Mouse (Mus musculus) stomach, embryonic 16.5 days (tissue): ENCODE measurements around the gene Vat1. TPM values are rescaled to one million over a fixed set of nuclear protein-coding genes. Genes with fewer than 3 reads are reported as not detected.
A peak's percentile ranks its signal among the peaks of the same experiment; 100 is the strongest.
"Not testable (repeated sequence)": the region's sequence is repeated elsewhere in the genome, so short reads cannot be mapped to it uniquely, and the experiment has no call there.

ENCODE experiments used
- ATAC-seq: fragments of 200-750 bp; cut with Nextera tagmentation; 2 replicates; pipeline ENCODE4 v1.8.0; 2017; ENCODE audit warnings: moderate number of reproducible peaks, moderate TSS enrichment; ENCODE audit not compliant: insufficient read depth, low FRiP score
- H3K27ac ChIP-seq: fragments of 300-500 bp; sonication (generic); 2 replicates; pipeline ENCODE4 v1.5.1; 2014; ENCODE audit warnings: low read length
- H3K27me3 ChIP-seq: fragments of 300-500 bp; sonication (generic); 2 replicates; pipeline ENCODE4 v1.6.1; 2014; ENCODE audit warnings: low read length, control low read depth, mixed read lengths; ENCODE audit not compliant: control insufficient read depth, insufficient read depth
- H3K36me3 ChIP-seq: fragments of 300-500 bp; sonication (generic); 2 replicates; pipeline ENCODE4 v1.6.1; 2014; ENCODE audit warnings: low read length; ENCODE audit not compliant: control insufficient read depth, insufficient read depth
- H3K4me1 ChIP-seq: fragments of 300-500 bp; sonication (generic); 2 replicates; pipeline ENCODE4 v1.6.1; 2014; ENCODE audit warnings: low read length, control low read depth, mixed read lengths; ENCODE audit not compliant: control insufficient read depth, insufficient read depth
- H3K4me2 ChIP-seq: fragments of 300-500 bp; sonication (generic); 2 replicates; pipeline ENCODE4 v1.6.1; 2014; ENCODE audit warnings: low read depth, low read length, mixed read lengths
- H3K4me3 ChIP-seq: fragments of 300-500 bp; sonication (generic); replicated peaks from 2 replicates; pipeline ENCODE4 v1.5.1; 2014; ENCODE audit warnings: mild to moderate bottlenecking, low read length
- H3K9ac ChIP-seq: fragments of 300-500 bp; sonication (generic); 2 replicates; pipeline ENCODE4 v1.6.1; 2014; ENCODE audit warnings: low read length
- H3K9me3 ChIP-seq: fragments of 300-500 bp; sonication (generic); replicated peaks from 2 replicates; pipeline ENCODE4 v1.6.1; 2016; ENCODE audit warnings: low read length, control low read depth; ENCODE audit not compliant: control insufficient read depth
- WGBS: fragments of 180-500 bp; shearing (Covaris S2); extraction: QIAGEN DNeasy Blood & Tissue Kit; methylation state at CpG from one replicate; pipeline ENCODE4 v1.1.7; 2014; 5-methylcytosine and 5-hydroxymethylcytosine counted together
- polyA plus RNA-seq: library from polyadenylated mRNA; unstranded; fragments of >200 nt; fragmentation: Nextera tagmentation; extraction: Ambion mirVana; gene quantifications from 2 replicates; pipeline ENCODE4 v1.2.1, GENCODE M21; 2015

The Vat1 gene
- polyA plus RNA-seq, 1 experiment from 2014 or later = 67.1 TPM

GRCm38 (mm10) chr11:101450394-101450793 lies 15.6 kb downstream of the Vat1 start:
- H3K9me3 ChIP-seq = no peaks in the 10 kb centered on the region
- H3K36me3 ChIP-seq = no peaks in the 10 kb centered on the region
- H3K27me3 ChIP-seq = no peaks in the 10 kb centered on the region
- no peak overlapping the region for H3K27ac ChIP-seq
- H3K4me1 ChIP-seq = peaks cover 14% of the 10 kb centered on the region; the same call in 1 of the 2 replicates
- no peak overlapping the region for H3K4me3 ChIP-seq
- WGBS = 85% methylated on average over 3 of the region's 3 CpGs
- no peak overlapping the region for H3K9ac ChIP-seq
- H3K4me2 ChIP-seq = no peak overlapping the region
- ATAC-seq = no peak

GRCm38 (mm10) chr11:101449596-101449995 lies 16.4 kb downstream of the Vat1 start:
- not testable (repeated sequence) for H3K27ac ChIP-seq, H3K4me2 ChIP-seq, H3K36me3 ChIP-seq, H3K9ac ChIP-seq, H3K4me3 ChIP-seq, H3K27me3 ChIP-seq, ATAC-seq, H3K9me3 ChIP-seq
- WGBS = 77% methylated on average over 4 of the region's 4 CpGs
- peaks cover 11% of the 10 kb centered on the region for H3K4me1 ChIP-seq

- peak overlapping the region; percentile 78; the same call in 1 of the 2 replicates for H3K27ac ChIP-seq
- H3K4me2 ChIP-seq = peak overlapping the region; percentile 57
- 68% methylated on average over 4 of the region's 4 CpGs for WGBS
- peaks cover 9% of the 10 kb centered on the region for H3K36me3 ChIP-seq
- no peaks in the 10 kb centered on the region for H3K9me3 ChIP-seq
- peaks cover 15% of the 10 kb centered on the region for H3K4me1 ChIP-seq
- no peaks in the 10 kb centered on the region for H3K27me3 ChIP-seq
- ATAC-seq = no peak
- H3K4me3 ChIP-seq = peak overlapping the region; percentile 54
- H3K9ac ChIP-seq = peak overlapping the region; percentile 68
These were observed 17.1 kb downstream of the Vat1 start for GRCm38 (mm10) chr11:101448899-101449298.

GRCm38 (mm10) chr11:101448274-101448746 lies 17.7 kb downstream of the Vat1 start, which contains the start of gene Ifi35:
Gene Ifi35 (plus strand): TSS chr11:101448407.
- Histone ChIP-seq H3K4me2 (peak within 1 kb of the TSS; percentile 57), H3K9me3 (no peaks in the 10 kb centered on the region), H3K36me3 (peaks cover 15% of the 10 kb centered on the region), H3K4me1 (peaks cover 21% of the 10 kb centered on the region), H3K4me3 (peak within 1 kb of the TSS; percentile 54), H3K9ac (peak within 1 kb of the TSS; percentile 68), H3K27ac (peak within 1 kb of the TSS; percentile 78), H3K27me3 (no peaks in the 10 kb centered on the region)
- WGBS = 11% methylated on average over 10 of the region's 10 CpGs
- peak; percentile 87 for ATAC-seq

GRCm38 (mm10) chr11:101447786-101448185 lies 18.2 kb downstream of the Vat1 start:
- 85% methylated on average over 5 of the region's 5 CpGs for WGBS
- H3K27me3 ChIP-seq = no peaks in the 10 kb centered on the region
- H3K4me2 ChIP-seq = no peak overlapping the region
- peaks cover 25% of the 10 kb centered on the region for H3K4me1 ChIP-seq
- 0 out of 2 replicates have a peak overlapping the region, but pooled peaks have one; percentile 54 for H3K4me3 ChIP-seq
- no peak for ATAC-seq
- H3K27ac ChIP-seq = peak overlapping the region; percentile 78; the same call in 1 of the 2 replicates
- no peaks in the 10 kb centered on the region for H3K9me3 ChIP-seq
- H3K9ac ChIP-seq = no peak overlapping the region; the same call in 1 of the 2 replicates
- H3K36me3 ChIP-seq = peaks cover 16% of the 10 kb centered on the region

- not testable (repeated sequence) for H3K27me3 ChIP-seq, H3K4me3 ChIP-seq, ATAC-seq, H3K9me3 ChIP-seq, H3K4me2 ChIP-seq, H3K9ac ChIP-seq, H3K27ac ChIP-seq
- Histone ChIP-seq H3K36me3 (peaks cover 16% of the 10 kb centered on the region), H3K4me1 (peaks cover 22% of the 10 kb centered on the region)
- WGBS = 89% methylated on average over 8 of the region's 8 CpGs
These were observed 19.2 kb downstream of the Vat1 start for GRCm38 (mm10) chr11:101446860-101447259.

- no peak overlapping the region for H3K27ac ChIP-seq
- no peak overlapping the region for H3K4me2 ChIP-seq
- H3K4me3 ChIP-seq = no peak overlapping the region
- no peak for ATAC-seq
- peaks cover 22% of the 10 kb centered on the region for H3K4me1 ChIP-seq
- H3K9ac ChIP-seq = no peak overlapping the region
- 78% methylated on average over 1 of the region's 1 CpGs for WGBS
- no peaks in the 10 kb centered on the region for H3K27me3 ChIP-seq
- no peaks in the 10 kb centered on the region for H3K9me3 ChIP-seq
- H3K36me3 ChIP-seq = peaks cover 16% of the 10 kb centered on the region
These were observed 19.7 kb downstream of the Vat1 start for GRCm38 (mm10) chr11:101446319-101446718.

GRCm38 (mm10) chr11:101442760-101443159 lies 23.3 kb downstream of the Vat1 start:
- H3K27me3 ChIP-seq = no peaks in the 10 kb centered on the region
- H3K4me1 ChIP-seq = peaks cover 19% of the 10 kb centered on the region
- peaks cover 16% of the 10 kb centered on the region for H3K36me3 ChIP-seq
- H3K4me2 ChIP-seq = peak overlapping the region; percentile 72
- H3K9ac ChIP-seq = peak overlapping the region; percentile 93
- H3K27ac ChIP-seq = peak overlapping the region; percentile 89
- H3K9me3 ChIP-seq = no peaks in the 10 kb centered on the region
- H3K4me3 ChIP-seq = peak overlapping the region; percentile 86
- WGBS = under 1% methylated on average over 14 of the region's 14 CpGs
- ATAC-seq = no peak

- no peaks in the 10 kb centered on the region for H3K27me3 ChIP-seq
These were observed 23.8 kb downstream of the Vat1 start, which contains the start of gene Rpl27 for GRCm38 (mm10) chr11:101442127-101442693. Gene Rpl27 (plus strand): TSS chr11:101442298.

More at GRCm38 (mm10) chr11:101442127-101442693, 23.8 kb downstream of the Vat1 start, which contains the start of gene Rpl27:
- Histone ChIP-seq H3K9ac (peak within 1 kb of the TSS; percentile 93), H3K4me2 (peak within 1 kb of the TSS; percentile 72), H3K27ac (peak within 1 kb of the TSS; percentile 89), H3K4me1 (peaks cover 19% of the 10 kb centered on the region), H3K9me3 (no peaks in the 10 kb centered on the region), H3K4me3 (peak within 1 kb of the TSS; percentile 86), H3K36me3 (peaks cover 16% of the 10 kb centered on the region)
- peak; percentile 99 for ATAC-seq
- under 1% methylated on average over 42 of the region's 42 CpGs for WGBS
